ENCODE assay signal across 8 mouse cellular contexts in genomic region chr5:143404148-143404930, GRCm38 (mm10). TPM values are rescaled to one million over a fixed set of nuclear protein-coding genes. Genes with fewer than 3 reads are reported as not detected.
DNase-seq lines count a peak whose midpoint lies in the region; ATAC-seq and TF ChIP-seq lines count a peak whose summit lies in the region.

No protein-coding gene starts in this region.

- peak; percentile 14 for ATAC-seq in activated CD4-positive, CD25-positive, alpha-beta regulatory T cell, adult 4 months
- ATAC-seq in midbrain, embryonic 12.5 days (ENCODE audit: low FRiP score, low read depth), result peak; percentile 27

- intact Hi-C loops in heart, adult 2 months (cut with DNase I), result loop anchor here (5.0 kb wide), 4 partner anchors 72 to 222 kb away; partner anchors contain the start of genes Rbak, Spdye4b and Zfp12
- intact Hi-C loops in left cerebral cortex, postnatal 14 days (cut with DNase I), result loop anchor here (5.0 kb wide), 1 partner anchor 58 kb away; the partner anchor contains the start of gene Daglb

- H3K9me3 ChIP-seq in midbrain, embryonic 12.5 days, result no peaks in the 10 kb centered on the region

- no peak for TF ChIP-seq EP300 in heart, adult 2 months (IDR thresholded peaks at IDR 0.05; ENCODE audit: insufficient read depth, low read depth, low read length)

- WGBS in heart, adult 2 months, result 2% methylated on average over 34 of the region's 34 CpGs
- 6% methylated on average over 34 of the region's 34 CpGs for WGBS in midbrain, embryonic 12.5 days

- peaks cover 3% of the 10 kb centered on the region; the same call in 1 of the 2 replicates for H3K4me1 ChIP-seq in heart, adult 2 months (ENCODE audit: control insufficient read depth, insufficient read depth, low read length)
- peaks cover 18% of the 10 kb centered on the region for H3K4me1 ChIP-seq in midbrain, embryonic 12.5 days

- H3K27me3 ChIP-seq in heart, adult 2 months (ENCODE audit: control insufficient read depth, insufficient read depth, low read length), result no peaks in the 10 kb centered on the region
- H3K27me3 ChIP-seq in midbrain, embryonic 12.5 days, result no peaks in the 10 kb centered on the region

- peak overlapping the region; percentile 90 for H3K4me2 ChIP-seq in midbrain, embryonic 12.5 days (replicated peaks)

- TF ChIP-seq POLR2A in heart, adult 2 months (IDR thresholded peaks at IDR 0.05; ENCODE audit: insufficient read depth, low read depth, low read length), result no peak

- H3K36me3 ChIP-seq in heart, adult 2 months (ENCODE audit: control insufficient read depth, insufficient read depth, low read length), result peaks cover 6% of the 10 kb centered on the region
- peaks cover 18% of the 10 kb centered on the region for H3K36me3 ChIP-seq in midbrain, embryonic 12.5 days

- H3K79me2 ChIP-seq in heart, adult 2 months (replicated peaks; ENCODE audit: control insufficient read depth, insufficient read depth, low read length), result peaks cover 2% of the 10 kb centered on the region

- peak overlapping the region; percentile 74 for H3K4me3 ChIP-seq in heart, adult 2 months
- H3K4me3 ChIP-seq in midbrain, embryonic 12.5 days, result peak overlapping the region; percentile 87

- no peak for TF ChIP-seq CTCF in heart, adult 2 months (IDR thresholded peaks at IDR 0.05)

- H3K9ac ChIP-seq in heart, adult 2 months (ENCODE audit: low read depth, low read length), result peak overlapping the region; percentile 84
- H3K9ac ChIP-seq in midbrain, embryonic 12.5 days (replicated peaks), result peak overlapping the region; percentile 88

- no peak for DNase-seq in heart, adult 2 months
- DNase-seq in heart, adult 8-10 months (ENCODE audit: low spot score), result no peak
- DNase-seq in gastrocnemius, postnatal 25 days, result peak; percentile 18
- peak; percentile 32 for DNase-seq in kidney, postnatal 14 days
- DNase-seq in layer of hippocampus, adult 9-10 months (ENCODE audit: low spot score), result no peak
- DNase-seq in left cerebral cortex, postnatal 14 days (ENCODE audit: low spot score in 2 of 2), result no peak

- peak overlapping the region; percentile 93 for H3K27ac ChIP-seq in heart, adult 2 months
- H3K27ac ChIP-seq in midbrain, embryonic 12.5 days (replicated peaks), result peak overlapping the region; percentile 81

RNA-seq across cellular contexts. Expression of gene Kdelr2, which starts 0.7 kb away (rescaled TPM):
- total RNA-seq in heart, adult 2 months (2021), result 10 to 100 TPM; 49.6 to 52.3 TPM
- polyA plus RNA-seq in heart, adult 2 months (2012; rRNA removed), result 50.5 and 76.6 TPM in 2 replicates
- total RNA-seq in heart, adult 8-10 months (2022), result 10 to 100 TPM; 45.0 to 54.2 (median 49.3) TPM
- 10 to 100 TPM; 71.0 to 76.8 TPM for polyA plus RNA-seq in activated CD4-positive, CD25-positive, alpha-beta regulatory T cell, adult 4 months (2017; shearing (Covaris generic))
- total RNA-seq in gastrocnemius, postnatal 25 days (2021), result 10 to 100 TPM; 34.1 to 40.0 TPM
- 177 and 184 TPM in 2 replicates for polyA plus RNA-seq in midbrain, embryonic 12.5 days (2016; fragmentation: Nextera tagmentation; extraction: Ambion mirVana)
- total RNA-seq in left cerebral cortex, postnatal 14 days (2021), result 10 to 100 TPM; 41.3 to 43.4 TPM

RNA-seq across cellular contexts. Expression of gene Grid2ip, which starts 47.2 kb away (rescaled TPM):
- not detected for total RNA-seq in heart, adult 2 months (2021)
- not detected in 2 replicates for polyA plus RNA-seq in heart, adult 2 months (2012; rRNA removed)
- not detected for total RNA-seq in heart, adult 8-10 months (2022)
- polyA plus RNA-seq in activated CD4-positive, CD25-positive, alpha-beta regulatory T cell, adult 4 months (2017; shearing (Covaris generic)), result not detected
- not detected for total RNA-seq in gastrocnemius, postnatal 25 days (2021)
- polyA plus RNA-seq in midbrain, embryonic 12.5 days (2016; fragmentation: Nextera tagmentation; extraction: Ambion mirVana), result 0.21 and 0.24 TPM in 2 replicates
- 1 to 10 TPM; 1.4 to 1.9 TPM for total RNA-seq in left cerebral cortex, postnatal 14 days (2021)

Comparison
In these comparisons a context has a peak if more than half of its experiments do, and no peak if none do; other contexts are left out.
1. DNase-seq: peak in gastrocnemius, postnatal 25 days (single experiment) and kidney, postnatal 14 days (single experiment); none in heart, adult 2 months (0 of 2), heart, adult 8-10 months (single experiment), layer of hippocampus, adult 9-10 months (single experiment) and left cerebral cortex, postnatal 14 days (0 of 2).